Mouse (Mus musculus) heart, embryonic 13.5 days (tissue): ENCODE data around the gene Cdh16. TPM values are rescaled to one million over a fixed set of nuclear protein-coding genes. Genes with fewer than 3 reads are reported as not detected.

Experiments used
- ATAC-seq: fragments of 200-750 bp; cut with Nextera tagmentation; 2 replicates; pipeline ENCODE4 v1.8.0; 2017; ENCODE audit warnings: moderate TSS enrichment; ENCODE audit not compliant: insufficient number of reproducible peaks, low FRiP score, low TSS enrichment; ENCODE audit errors: extremely low read depth
- H3K27ac ChIP-seq: fragments of 300-500 bp; sonication (generic); replicated peaks from 2 replicates; pipeline ENCODE4 v1.5.1; 2015; ENCODE audit warnings: moderate library complexity, mild to moderate bottlenecking, inconsistent platforms
- H3K27me3 ChIP-seq: fragments of 300-500 bp; sonication (generic); replicated peaks from 2 replicates; pipeline ENCODE4 v1.6.1; 2015; ENCODE audit warnings: mild to moderate bottlenecking, inconsistent platforms
- H3K36me3 ChIP-seq: fragments of 300-500 bp; sonication (generic); 2 replicates; pipeline ENCODE4 v1.6.1; 2015; ENCODE audit warnings: mild to moderate bottlenecking, inconsistent platforms
- H3K4me1 ChIP-seq: fragments of 300-500 bp; sonication (generic); 2 replicates; pipeline ENCODE4 v1.6.1; 2015; ENCODE audit warnings: inconsistent platforms
- H3K4me2 ChIP-seq: fragments of 300-500 bp; sonication (generic); 2 replicates; pipeline ENCODE4 v1.6.1; 2015; ENCODE audit warnings: inconsistent platforms, mild to moderate bottlenecking, moderate library complexity
- H3K4me3 ChIP-seq: fragments of 300-500 bp; sonication (generic); 2 replicates; pipeline ENCODE4 v1.5.1; 2015; ENCODE audit warnings: moderate library complexity, mild to moderate bottlenecking, inconsistent platforms
- H3K9ac ChIP-seq: fragments of 300-500 bp; sonication (generic); 2 replicates; pipeline ENCODE4 v1.6.1; 2015; ENCODE audit warnings: inconsistent platforms, mild to moderate bottlenecking, moderate library complexity
- H3K9me3 ChIP-seq: fragments of 300-500 bp; sonication (generic); 2 replicates; pipeline ENCODE4 v1.6.1; 2016; ENCODE audit warnings: inconsistent platforms
- WGBS: fragments of 180-500 bp; shearing (Covaris S2); methylation state at CpG from one replicate; pipeline ENCODE4 v1.1.7; 2015; ENCODE audit warnings: mixed read lengths; 5-methylcytosine and 5-hydroxymethylcytosine counted together
- polyA plus RNA-seq: library from polyadenylated mRNA; unstranded; fragments of >200 nt; fragmentation: Nextera tagmentation; extraction: Ambion mirVana; gene quantifications from 2 replicates; pipeline ENCODE4 v1.2.1, GENCODE M21; 2015

Gene Cdh16
- polyA plus RNA-seq, 1 experiment from 2014 or later: 18.4 TPM

DNA sequence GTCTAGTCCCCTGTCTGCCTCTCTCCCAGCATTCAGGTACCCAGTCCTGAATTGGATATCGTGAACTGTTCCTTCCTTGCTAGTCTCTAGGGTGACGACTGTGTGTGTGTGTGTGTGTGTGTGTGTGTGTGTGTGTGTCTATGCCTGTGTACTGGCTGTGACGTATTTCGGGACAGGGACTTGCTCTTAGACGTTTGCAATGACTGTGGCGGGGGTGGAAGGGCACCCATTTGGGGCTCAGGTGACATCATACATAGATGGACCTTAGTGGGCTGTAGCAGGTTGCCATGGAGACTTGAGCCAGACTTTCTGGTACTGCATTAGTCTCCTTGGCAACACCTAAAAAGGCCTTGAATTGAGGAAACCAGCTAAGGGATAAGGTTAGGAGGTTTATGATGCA lies 8.3 kb upstream of the Cdh16 start:
- no peak for ATAC-seq
- Histone ChIP-seq H3K27ac (peak overlapping the region; percentile 95), H3K27me3 (no peaks in the 10 kb centered on the region; the same call in 1 of the 2 replicates), H3K4me1 (peaks cover 52% of the 10 kb centered on the region), H3K36me3 (peaks cover 52% of the 10 kb centered on the region), H3K9ac (peak overlapping the region; percentile 97), H3K4me3 (peak overlapping the region; percentile 85), H3K9me3 (no peaks in the 10 kb centered on the region), H3K4me2 (peak overlapping the region; percentile 79)
- 60% methylated on average over 6 of the region's 6 CpGs for WGBS

GRCm38 (mm10) chr8:104631975-104632374 lies 7.8 kb upstream of the Cdh16 start:
- peaks cover 55% of the 10 kb centered on the region for H3K4me1 ChIP-seq
- peak overlapping the region; percentile 95 for H3K27ac ChIP-seq
- H3K27me3 ChIP-seq: no peaks in the 10 kb centered on the region; the same call in 1 of the 2 replicates
- peaks cover 51% of the 10 kb centered on the region for H3K36me3 ChIP-seq
- peak overlapping the region; percentile 85 for H3K4me3 ChIP-seq
- no peaks in the 10 kb centered on the region for H3K9me3 ChIP-seq
- peak overlapping the region; percentile 79 for H3K4me2 ChIP-seq
- H3K9ac ChIP-seq: peak overlapping the region; percentile 97
- ATAC-seq: no peak
- WGBS: 17% methylated on average over 5 of the region's 5 CpGs

DNA sequence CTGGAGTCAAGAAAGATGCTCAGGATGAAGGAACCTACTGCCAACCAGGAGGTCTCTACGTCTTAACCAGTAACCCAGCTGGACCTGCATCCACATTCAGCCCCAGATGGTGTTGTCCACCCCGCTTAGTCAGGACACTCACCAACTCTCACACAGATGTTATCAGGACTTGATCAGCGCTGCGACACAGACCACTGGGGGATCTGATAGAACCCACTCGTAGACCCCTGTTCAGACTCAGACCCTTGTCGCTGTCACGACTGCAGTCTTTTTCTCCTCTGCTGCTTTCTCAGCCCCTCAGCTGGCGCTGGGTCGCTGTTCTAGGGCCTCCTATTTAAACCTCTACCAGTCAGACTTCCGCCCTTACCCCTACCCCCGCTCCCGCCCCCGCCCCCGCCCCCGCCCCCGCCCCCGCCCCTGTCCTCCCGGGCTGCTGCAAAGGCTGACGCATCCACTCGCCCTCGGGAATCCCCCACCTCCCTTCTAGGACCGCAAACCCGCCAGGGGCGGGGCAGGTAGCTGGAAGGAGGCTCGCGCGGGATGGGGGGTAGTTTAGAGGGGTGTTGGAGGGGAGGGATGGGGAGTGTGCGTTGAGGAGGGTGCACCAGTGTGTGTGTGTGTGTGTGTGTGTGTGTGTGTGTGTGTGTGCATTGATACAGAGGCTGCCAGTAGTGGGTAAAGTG lies 6.9 kb upstream of the Cdh16 start, which contains the start of gene Rrad:
Rrad (minus strand) TSS at position 347 of the 683 bp plus-strand sequence.
- Histone ChIP-seq H3K27me3 (no peaks in the 10 kb centered on the region; the same call in 1 of the 2 replicates), H3K9ac (peak within 1 kb of the TSS; percentile 97), H3K27ac (peak within 1 kb of the TSS; percentile 95), H3K4me3 (peak within 1 kb of the TSS; percentile 85), H3K4me1 (peaks cover 55% of the 10 kb centered on the region), H3K36me3 (peaks cover 44% of the 10 kb centered on the region), H3K4me2 (peak within 1 kb of the TSS; percentile 79), H3K9me3 (no peaks in the 10 kb centered on the region)
- ATAC-seq: peak; percentile 63; the same call in 1 of the 2 replicates
- 1% methylated on average over 27 of the region's 28 CpGs for WGBS

GRCm38 (mm10) chr8:104630574-104630973 lies 6.4 kb upstream of the Cdh16 start:
- no peak for ATAC-seq
- Histone ChIP-seq H3K27ac (peak overlapping the region; percentile 95), H3K4me2 (peak overlapping the region; percentile 79), H3K36me3 (peaks cover 38% of the 10 kb centered on the region), H3K27me3 (no peaks in the 10 kb centered on the region; the same call in 1 of the 2 replicates), H3K4me3 (peak overlapping the region; percentile 85), H3K9me3 (no peaks in the 10 kb centered on the region), H3K9ac (peak overlapping the region; percentile 97), H3K4me1 (peaks cover 58% of the 10 kb centered on the region)
- WGBS: under 1% methylated on average over 36 of the region's 36 CpGs

DNA sequence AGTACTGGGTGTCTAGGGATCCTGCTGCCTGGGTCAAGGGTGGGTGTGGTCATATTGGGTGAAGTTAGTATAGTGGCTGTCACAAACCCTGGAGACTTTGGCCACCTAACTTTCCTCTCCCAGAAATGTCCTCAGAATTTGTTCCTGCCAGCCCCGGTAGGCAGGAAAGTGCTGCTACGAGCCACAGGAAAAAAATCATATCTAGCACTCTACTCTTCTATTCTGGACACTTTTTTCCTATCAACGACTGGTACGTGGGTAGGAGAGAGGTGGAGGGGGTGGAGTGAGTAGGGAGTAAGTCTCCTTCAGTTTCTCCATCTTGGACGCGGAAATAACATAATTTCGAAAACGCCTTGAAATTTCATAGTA lies 5.9 kb upstream of the Cdh16 start:
- WGBS: 10% methylated on average over 8 of the region's 8 CpGs

GRCm38 (mm10) chr8:104629306-104630110 lies 5.3 kb upstream of the Cdh16 start:
- no peaks in the 10 kb centered on the region; the same call in 1 of the 2 replicates for H3K27me3 ChIP-seq
- H3K9ac ChIP-seq: peak overlapping the region; percentile 97
- no peak for ATAC-seq
- peaks cover 67% of the 10 kb centered on the region for H3K4me1 ChIP-seq
- WGBS: 22% methylated on average over 22 of the region's 22 CpGs
- H3K4me3 ChIP-seq: peak overlapping the region; percentile 85
- peak overlapping the region; percentile 95 for H3K27ac ChIP-seq
- peaks cover 27% of the 10 kb centered on the region for H3K36me3 ChIP-seq
- no peaks in the 10 kb centered on the region for H3K9me3 ChIP-seq
- H3K4me2 ChIP-seq: peak overlapping the region; percentile 79

More for the DNA sequence above, 5.9 kb upstream of the Cdh16 start:
- Histone ChIP-seq H3K27ac (peak overlapping the region; percentile 95), H3K9ac (peak overlapping the region; percentile 97), H3K27me3 (no peaks in the 10 kb centered on the region; the same call in 1 of the 2 replicates), H3K4me2 (peak overlapping the region; percentile 79), H3K9me3 (no peaks in the 10 kb centered on the region), H3K36me3 (peaks cover 33% of the 10 kb centered on the region), H3K4me1 (peaks cover 61% of the 10 kb centered on the region), H3K4me3 (peak overlapping the region; percentile 85)
- ATAC-seq: no peak

DNA sequence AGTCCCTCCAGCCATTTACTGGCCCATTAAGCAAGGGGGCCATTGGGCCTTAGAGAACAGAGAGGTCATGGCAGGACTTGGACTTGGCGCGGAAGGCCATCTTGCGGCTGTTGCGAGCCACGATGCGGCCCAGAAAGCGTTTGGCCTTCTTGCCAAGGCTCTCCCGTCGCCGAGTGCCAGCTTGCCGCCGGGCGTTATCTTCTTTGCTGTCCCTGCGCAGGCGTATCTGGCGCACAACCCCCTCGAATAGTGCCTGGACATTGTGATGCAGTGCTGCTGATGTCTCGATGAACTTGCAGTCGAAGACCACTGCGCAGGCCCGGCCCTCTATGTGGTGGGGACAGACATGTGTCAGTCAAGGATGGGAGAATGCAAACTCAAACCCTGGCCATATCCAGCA lies 4.2 kb upstream of the Cdh16 start:
- no peaks in the 10 kb centered on the region; the same call in 1 of the 2 replicates for H3K27me3 ChIP-seq
- H3K9ac ChIP-seq: peak overlapping the region; percentile 97
- peaks cover 25% of the 10 kb centered on the region for H3K36me3 ChIP-seq
- peaks cover 71% of the 10 kb centered on the region for H3K4me1 ChIP-seq
- H3K27ac ChIP-seq: peak overlapping the region; percentile 95
- H3K9me3 ChIP-seq: no peaks in the 10 kb centered on the region
- WGBS: 87% methylated on average over 21 of the region's 21 CpGs
- H3K4me3 ChIP-seq: peak overlapping the region; percentile 85
- peak overlapping the region; percentile 79 for H3K4me2 ChIP-seq
- ATAC-seq: no peak

DNA sequence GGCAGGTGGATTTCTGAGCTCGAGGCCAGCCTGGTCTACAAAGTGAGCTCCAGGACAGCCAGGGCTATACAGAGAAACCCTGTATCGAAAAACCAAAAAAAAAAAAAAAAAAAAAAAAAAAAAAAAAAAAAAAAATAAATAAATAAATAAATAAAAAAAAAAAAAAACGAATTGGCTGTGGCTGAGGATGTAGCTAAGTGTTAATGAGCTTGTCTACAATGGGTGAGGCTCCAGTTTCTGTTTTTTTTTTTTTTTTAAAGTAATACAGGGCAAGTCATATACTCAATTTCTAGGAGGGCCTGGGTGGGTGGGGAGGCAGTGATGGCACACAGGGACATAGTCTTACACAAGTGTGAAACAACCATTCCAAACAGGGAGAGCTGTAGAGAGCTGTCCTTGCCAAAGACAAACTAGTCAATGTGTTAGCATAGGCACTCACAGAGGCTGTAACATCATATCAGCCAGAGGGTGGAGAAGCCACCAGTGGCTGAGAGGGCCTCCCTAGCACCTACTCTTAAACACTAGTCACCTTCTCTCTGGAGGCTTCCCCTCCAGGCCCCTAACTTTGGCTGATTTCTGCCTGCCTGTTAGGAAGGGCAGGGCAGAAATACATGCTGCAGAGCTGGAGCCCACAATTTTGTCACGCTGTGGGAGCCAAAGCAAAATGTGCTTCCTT lies 3.0 kb upstream of the Cdh16 start:
- H3K27me3 ChIP-seq: no peaks in the 10 kb centered on the region; the same call in 1 of the 2 replicates
- WGBS: 43% methylated on average over 4 of the region's 4 CpGs
- peak overlapping the region; percentile 95 for H3K27ac ChIP-seq
- H3K4me1 ChIP-seq: peaks cover 59% of the 10 kb centered on the region
- peak overlapping the region; percentile 97; the same call in 1 of the 2 replicates for H3K9ac ChIP-seq
- H3K36me3 ChIP-seq: peaks cover 25% of the 10 kb centered on the region
- 0 out of 2 replicates have a peak overlapping the region, but pooled peaks have one; percentile 79 for H3K4me2 ChIP-seq
- ATAC-seq: no peak
- no peak overlapping the region for H3K4me3 ChIP-seq
- H3K9me3 ChIP-seq: no peaks in the 10 kb centered on the region

- WGBS: 53% methylated on average over 5 of the region's 5 CpGs
Measured at GRCm38 (mm10) chr8:104620765-104621164, 3.4 kb downstream of the Cdh16 start.

GRCm38 (mm10) chr8:104613119-104613518 lies 11.1 kb downstream of the Cdh16 start:
- Histone ChIP-seq H3K4me2 (peak overlapping the region; percentile 68), H3K27ac (peak overlapping the region; percentile 99)
- WGBS: 28% methylated on average over 4 of the region's 4 CpGs

More at GRCm38 (mm10) chr8:104620765-104621164, 3.4 kb downstream of the Cdh16 start:
- Histone ChIP-seq H3K4me2 (no peak overlapping the region), H3K36me3 (no peaks in the 10 kb centered on the region), H3K27ac (no peak overlapping the region), H3K4me1 (peaks cover 16% of the 10 kb centered on the region), H3K4me3 (no peak overlapping the region), H3K9me3 (peaks cover 3% of the 10 kb centered on the region; the same call in 1 of the 2 replicates), H3K27me3 (no peaks in the 10 kb centered on the region), H3K9ac (no peak overlapping the region)
- ATAC-seq: no peak

More at GRCm38 (mm10) chr8:104613119-104613518, 11.1 kb downstream of the Cdh16 start:
- Histone ChIP-seq H3K4me1 (peaks cover 62% of the 10 kb centered on the region), H3K36me3 (no peaks in the 10 kb centered on the region), H3K9ac (peak overlapping the region; percentile 28; the same call in 1 of the 2 replicates), H3K4me3 (no peak overlapping the region), H3K27me3 (no peaks in the 10 kb centered on the region), H3K9me3 (no peaks in the 10 kb centered on the region)
- no peak for ATAC-seq
